Mouse (Mus musculus): ENCODE data around the gene Ptprj.
"Not testable (repeated sequence)": the region's sequence is repeated elsewhere in the genome, so short reads cannot be mapped to it uniquely, and the experiment has no call there.

The Ptprj gene

GRCm38 (mm10) chr2:90577451-90578279, 2.8 kb downstream of the Ptprj start:
- no peak for DNase-seq (ENCODE audit: low read depth, low spot score)

GRCm38 (mm10) chr2:90576936-90577335, 3.5 kb downstream of the Ptprj start:
- DNase-seq (ENCODE audit: low read depth, low spot score) = no peak

- DNase-seq (ENCODE audit: low read depth, low spot score) = no peak
Measured at GRCm38 (mm10) chr2:90576411-90576810, 4.0 kb downstream of the Ptprj start.

- no peak for DNase-seq (ENCODE audit: low read depth, low spot score)
Measured at GRCm38 (mm10) chr2:90575713-90576112, 4.7 kb downstream of the Ptprj start.

GRCm38 (mm10) chr2:90575116-90575515, 5.3 kb downstream of the Ptprj start:
- no peak for DNase-seq (ENCODE audit: low read depth, low spot score)

GRCm38 (mm10) chr2:90574536-90574935, 5.9 kb downstream of the Ptprj start:
- DNase-seq (ENCODE audit: low read depth, low spot score) = no peak

- no peak for DNase-seq (ENCODE audit: low read depth, low spot score)
Measured at GRCm38 (mm10) chr2:90573640-90574526, 6.6 kb downstream of the Ptprj start.

GRCm38 (mm10) chr2:90572126-90572525, 8.3 kb downstream of the Ptprj start:
- DNase-seq (ENCODE audit: low read depth, low spot score) = no peak

GRCm38 (mm10) chr2:90571399-90571798, 9.0 kb downstream of the Ptprj start:
- not testable (repeated sequence) for DNase-seq (ENCODE audit: low read depth, low spot score)

GRCm38 (mm10) chr2:90570871-90571270, 9.6 kb downstream of the Ptprj start:
- no peak for DNase-seq (ENCODE audit: low read depth, low spot score)

- no peak for DNase-seq (ENCODE audit: low read depth, low spot score)
Measured at GRCm38 (mm10) chr2:90570216-90570615, 10.2 kb downstream of the Ptprj start.

GRCm38 (mm10) chr2:90568961-90569481, 11.4 kb downstream of the Ptprj start:
- DNase-seq (ENCODE audit: low read depth, low spot score) = no peak

- DNase-seq (ENCODE audit: low read depth, low spot score) = no peak
Measured at GRCm38 (mm10) chr2:90568091-90568490, 12.4 kb downstream of the Ptprj start.

GRCm38 (mm10) chr2:90566773-90567528, 13.5 kb downstream of the Ptprj start:
- no peak for DNase-seq (ENCODE audit: low read depth, low spot score)

GRCm38 (mm10) chr2:90566046-90566445, 14.4 kb downstream of the Ptprj start:
- no peak for DNase-seq (ENCODE audit: low read depth, low spot score)

- no peak for DNase-seq (ENCODE audit: low read depth, low spot score)
Measured at GRCm38 (mm10) chr2:90565192-90565929, 15.1 kb downstream of the Ptprj start.

- DNase-seq (ENCODE audit: low read depth, low spot score) = no peak
Measured at GRCm38 (mm10) chr2:90564552-90564951, 15.9 kb downstream of the Ptprj start.

GRCm38 (mm10) chr2:90563171-90563570, 17.3 kb downstream of the Ptprj start:
- DNase-seq (ENCODE audit: low read depth, low spot score) = no peak

GRCm38 (mm10) chr2:90562126-90562670, 18.2 kb downstream of the Ptprj start:
- DNase-seq (ENCODE audit: low read depth, low spot score) = no peak

GRCm38 (mm10) chr2:90560197-90560843, 20.1 kb downstream of the Ptprj start:
- DNase-seq (ENCODE audit: low read depth, low spot score) = no peak

Measured in CD4-positive, CD25-positive, alpha-beta regulatory T cell, adult 2 months (primary cell).